Mouse (Mus musculus): ENCODE results near the gene Ptprk.

The Ptprk gene

DNA sequence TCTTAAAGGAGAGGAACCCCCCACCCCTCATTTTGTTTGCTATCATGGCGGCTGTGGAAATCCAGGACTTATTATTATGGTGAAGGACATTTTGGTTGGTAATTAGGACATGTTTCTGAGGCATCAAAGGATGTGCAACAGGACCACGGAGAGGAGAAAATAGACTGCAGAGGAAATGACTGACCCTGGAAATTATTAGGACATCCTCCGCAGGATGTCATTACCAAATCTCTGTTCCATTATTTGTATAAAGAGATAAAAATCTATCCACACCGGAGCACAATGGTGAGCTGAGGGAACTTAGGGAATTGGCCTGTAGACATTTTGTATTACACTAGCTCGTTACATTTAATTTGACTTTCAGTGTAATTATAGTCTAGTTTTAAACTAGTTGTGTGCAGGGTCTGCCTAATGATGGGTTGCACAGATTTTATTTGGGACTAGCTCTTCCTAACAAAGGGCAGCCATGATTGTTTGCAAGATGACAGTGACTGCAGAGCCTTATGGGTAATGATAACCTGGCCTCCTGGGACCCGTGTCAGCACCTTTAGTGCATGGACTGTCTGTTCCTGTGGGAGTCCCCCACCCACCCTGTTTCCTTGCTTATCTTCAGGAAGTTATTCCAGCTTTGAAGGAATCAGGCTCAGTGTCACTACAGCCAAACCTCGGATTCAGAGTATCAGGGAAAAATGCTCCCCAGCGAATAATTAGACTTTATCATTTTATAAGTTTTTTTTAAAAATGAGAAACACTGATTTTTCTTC, 38.4 kb downstream of the Ptprk start:
- DNase-seq (ENCODE audit: low read depth, low spot score), result no peak

DNA sequence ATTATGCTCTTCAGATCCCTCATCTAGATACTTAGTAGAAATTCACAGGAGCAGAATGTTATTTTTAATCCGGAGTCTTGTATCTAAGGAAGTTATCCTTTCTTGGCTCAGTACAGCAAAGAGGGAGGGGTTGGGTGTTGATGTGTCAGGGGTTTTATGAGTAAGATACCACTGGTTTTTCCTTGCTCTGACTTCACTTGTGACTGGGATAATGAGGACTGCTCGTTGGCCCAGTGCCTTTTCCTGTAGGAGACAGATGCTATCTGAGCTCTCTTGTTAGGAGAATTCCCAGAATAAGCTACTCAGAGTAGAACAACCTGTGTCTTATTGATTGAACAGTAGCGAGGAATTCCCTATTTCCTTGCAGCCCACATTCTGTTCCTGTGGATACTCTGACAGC, 39.3 kb downstream of the Ptprk start:
- no peak for DNase-seq (ENCODE audit: low read depth, low spot score)

DNA sequence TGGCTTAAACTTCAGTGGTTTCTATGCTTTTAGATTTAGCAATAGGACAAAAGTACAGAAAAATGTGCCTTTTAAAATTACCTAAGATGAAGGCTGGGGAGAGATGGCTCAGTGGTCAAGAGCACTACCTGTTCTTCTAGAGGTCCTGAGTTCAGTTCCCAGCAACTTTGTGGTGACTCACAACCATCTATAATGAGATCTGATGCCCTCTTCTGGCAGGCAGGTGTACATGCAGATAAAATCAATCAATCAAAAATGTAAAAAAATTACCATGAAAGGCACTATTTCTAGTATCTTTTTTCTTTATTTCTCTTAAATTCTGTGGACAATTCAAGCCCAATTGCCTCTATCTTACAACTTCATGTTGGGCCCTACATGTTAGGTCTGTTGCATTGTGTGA, 42.4 kb downstream of the Ptprk start:
- DNase-seq (ENCODE audit: low read depth, low spot score), result no peak

DNA sequence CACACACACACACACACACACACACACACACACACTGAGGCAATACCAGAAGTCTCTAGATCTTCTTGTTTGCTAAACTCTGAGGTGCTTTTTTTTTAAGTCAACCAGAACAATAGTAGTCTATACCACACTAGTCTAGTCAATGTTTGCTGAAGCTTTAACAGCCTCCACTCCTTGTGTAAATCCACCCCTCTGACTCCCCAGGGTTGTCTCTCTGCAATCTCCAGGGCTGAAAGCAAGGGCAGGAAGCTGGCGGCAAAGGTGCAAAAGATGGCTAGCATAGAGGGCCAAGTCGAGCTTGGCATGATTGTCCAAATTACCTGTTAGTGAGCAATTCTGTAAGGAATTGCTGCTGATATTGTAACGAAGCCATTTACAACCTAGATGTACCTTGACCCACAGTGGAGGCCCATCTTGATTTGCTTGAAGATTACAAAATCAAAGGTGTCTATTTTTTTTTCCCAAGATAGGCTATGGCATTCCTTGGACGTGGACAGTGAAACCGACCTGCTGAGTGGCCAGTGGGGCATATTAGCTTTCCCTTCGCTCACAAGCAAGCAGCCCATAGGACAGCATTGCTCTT, 44.3 kb downstream of the Ptprk start:
- no peak for DNase-seq (ENCODE audit: low read depth, low spot score)

DNA sequence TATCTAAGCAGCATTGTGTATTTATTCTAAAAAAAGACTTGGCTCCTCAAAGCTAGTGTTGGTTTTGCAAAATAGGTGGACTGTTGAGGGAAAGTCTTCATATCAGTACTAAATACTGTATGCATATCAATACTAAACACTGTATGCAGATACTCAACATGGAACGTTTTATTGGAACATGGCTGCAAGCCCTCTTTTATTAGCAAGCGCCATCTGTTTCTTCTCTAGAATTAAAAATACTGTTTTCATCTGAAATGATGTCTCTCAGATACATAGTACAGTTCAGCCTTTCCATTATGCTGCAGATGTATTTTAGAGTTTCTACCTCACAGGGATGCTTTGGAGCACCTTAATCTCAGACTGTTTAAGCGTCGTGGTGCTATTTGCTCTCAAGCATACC, 49.3 kb downstream of the Ptprk start:
- no peak for DNase-seq (ENCODE audit: low read depth, low spot score)

DNA sequence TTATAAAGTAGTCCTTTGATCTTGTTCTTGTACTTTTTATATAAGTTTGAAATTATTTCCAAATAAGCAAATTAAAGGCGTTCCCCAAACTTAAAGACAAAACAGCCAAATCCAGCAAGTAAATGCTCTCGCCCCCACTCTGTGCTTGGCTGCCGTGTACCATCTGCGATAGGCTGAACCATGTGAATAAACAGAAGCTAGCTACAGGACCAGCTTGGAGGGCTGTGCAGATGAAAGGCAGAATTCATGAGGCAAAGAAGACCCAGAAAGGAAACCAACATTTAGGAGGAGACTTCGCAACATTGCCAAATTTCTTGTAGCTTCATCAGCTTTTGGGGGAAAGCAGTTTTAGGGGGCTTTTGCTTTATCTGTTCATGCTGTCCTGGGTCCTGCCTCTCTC, 53.4 kb downstream of the Ptprk start:
- DNase-seq (ENCODE audit: low read depth, low spot score), result no peak

DNA sequence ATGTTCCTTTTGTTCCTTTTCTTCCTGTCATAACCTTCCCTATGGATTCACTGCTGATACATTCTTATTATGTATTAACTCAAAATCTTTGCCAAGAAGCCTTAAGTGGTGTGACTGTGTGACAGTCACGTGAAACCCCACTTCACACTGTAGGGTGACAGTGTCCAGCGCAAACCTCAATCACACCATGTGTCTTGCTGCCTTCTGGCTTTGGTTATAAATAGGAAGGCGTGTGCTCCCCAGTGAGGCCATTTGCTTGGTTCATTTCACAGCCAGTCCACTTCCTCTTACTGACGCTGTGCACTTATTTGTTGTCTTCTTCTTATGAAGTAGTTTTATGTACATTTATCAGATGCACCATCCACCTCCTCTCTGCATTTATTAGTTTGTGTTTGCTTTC, 53.8 kb downstream of the Ptprk start:
- DNase-seq (ENCODE audit: low read depth, low spot score), result no peak

DNA sequence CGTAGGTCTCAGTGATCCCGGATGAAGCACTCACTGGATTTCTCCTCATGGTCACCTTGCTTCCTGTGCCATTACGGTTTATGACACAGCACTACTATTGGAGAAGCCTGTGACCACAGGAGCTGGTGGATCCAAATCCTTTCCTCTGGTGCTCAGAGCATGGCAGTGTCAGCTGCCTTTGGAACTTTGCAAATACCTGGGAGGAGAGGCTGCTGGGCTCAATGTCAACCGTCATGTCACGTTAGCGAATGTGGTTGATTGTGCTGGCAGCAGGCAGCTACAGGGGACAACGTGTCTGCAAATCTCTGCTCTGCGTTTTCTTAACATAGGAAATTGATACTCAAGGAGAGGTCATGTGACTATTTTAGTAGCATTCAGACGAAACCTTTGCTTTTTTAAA, 55.8 kb downstream of the Ptprk start:
- DNase-seq (ENCODE audit: low read depth, low spot score), result no peak

DNA sequence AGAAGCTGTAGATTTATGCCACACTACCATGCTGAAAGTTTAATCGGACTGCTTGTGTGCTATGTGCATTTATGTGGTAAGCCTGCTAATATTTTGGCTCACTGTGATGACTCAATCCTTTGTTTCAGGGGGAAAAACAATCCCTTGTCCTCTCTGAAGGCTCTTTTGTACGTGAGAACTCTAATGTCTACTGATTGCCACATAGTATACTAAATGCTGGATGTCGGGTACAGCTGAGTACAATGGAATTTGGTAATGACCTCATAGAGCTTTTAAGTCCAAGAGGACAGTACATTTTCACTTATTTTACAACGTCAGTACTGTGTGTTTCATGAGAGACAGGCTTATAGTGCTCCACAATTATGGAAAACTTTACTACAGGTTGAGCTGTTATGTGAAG, 59.1 kb downstream of the Ptprk start:
- no peak for DNase-seq (ENCODE audit: low read depth, low spot score)

DNA sequence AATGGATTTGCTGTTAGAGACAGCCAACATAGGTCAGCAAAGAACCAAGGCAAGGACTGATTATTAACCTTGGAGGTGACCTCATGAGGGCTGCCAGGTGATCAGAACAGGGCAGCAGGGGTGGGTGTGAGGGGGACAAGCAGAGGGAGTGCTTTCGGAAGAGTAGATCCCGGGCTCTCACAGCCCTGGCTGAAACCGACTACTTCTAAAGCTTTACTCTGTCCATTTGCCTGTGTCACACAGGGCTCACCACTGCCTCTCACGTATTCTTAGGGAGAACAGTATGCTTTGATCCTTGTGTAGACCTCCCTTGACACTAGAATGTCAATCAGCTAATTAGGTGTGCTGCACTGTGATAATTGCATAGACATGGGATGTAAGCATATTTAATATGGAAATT, 63.8 kb downstream of the Ptprk start:
- no peak for DNase-seq (ENCODE audit: low read depth, low spot score)

DNA sequence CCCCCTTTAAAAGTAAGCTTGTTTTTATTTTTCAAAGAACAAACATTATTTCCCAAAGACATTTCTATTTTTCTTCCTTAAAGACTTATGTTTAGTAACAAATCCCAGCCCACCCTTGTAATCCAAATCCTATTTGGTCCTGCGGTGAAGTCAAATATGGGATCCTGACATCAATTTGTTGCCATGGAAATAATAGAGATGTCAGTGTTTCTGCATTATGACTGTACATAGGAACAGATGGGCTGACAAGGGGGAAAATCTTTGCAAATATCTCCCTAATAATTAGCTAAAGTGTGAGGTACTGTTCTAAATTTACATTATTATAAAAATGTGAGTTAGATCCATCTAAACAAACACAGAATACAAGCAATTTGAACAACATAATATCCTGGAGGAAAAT, 69.8 kb downstream of the Ptprk start:
- DNase-seq (ENCODE audit: low read depth, low spot score), result no peak

DNA sequence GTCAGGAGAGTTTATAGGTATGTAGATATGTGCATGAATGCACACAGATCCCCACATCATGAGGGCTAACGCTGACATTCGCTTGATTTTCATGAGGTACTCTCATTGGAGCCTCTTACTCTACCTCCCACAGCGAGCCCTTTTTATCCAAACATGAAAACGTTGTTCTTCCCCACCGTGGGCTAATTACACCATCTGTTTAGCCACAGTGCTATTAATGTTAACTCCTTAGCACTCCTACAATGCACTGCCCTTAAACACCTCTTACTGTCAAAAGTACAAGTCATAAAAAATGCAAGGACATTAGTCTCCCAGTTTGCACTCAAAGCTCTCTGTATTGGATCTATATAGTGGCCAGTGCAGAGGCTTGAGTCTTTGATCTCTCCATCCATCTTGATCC, 70.7 kb downstream of the Ptprk start:
- no peak for DNase-seq (ENCODE audit: low read depth, low spot score)

DNA sequence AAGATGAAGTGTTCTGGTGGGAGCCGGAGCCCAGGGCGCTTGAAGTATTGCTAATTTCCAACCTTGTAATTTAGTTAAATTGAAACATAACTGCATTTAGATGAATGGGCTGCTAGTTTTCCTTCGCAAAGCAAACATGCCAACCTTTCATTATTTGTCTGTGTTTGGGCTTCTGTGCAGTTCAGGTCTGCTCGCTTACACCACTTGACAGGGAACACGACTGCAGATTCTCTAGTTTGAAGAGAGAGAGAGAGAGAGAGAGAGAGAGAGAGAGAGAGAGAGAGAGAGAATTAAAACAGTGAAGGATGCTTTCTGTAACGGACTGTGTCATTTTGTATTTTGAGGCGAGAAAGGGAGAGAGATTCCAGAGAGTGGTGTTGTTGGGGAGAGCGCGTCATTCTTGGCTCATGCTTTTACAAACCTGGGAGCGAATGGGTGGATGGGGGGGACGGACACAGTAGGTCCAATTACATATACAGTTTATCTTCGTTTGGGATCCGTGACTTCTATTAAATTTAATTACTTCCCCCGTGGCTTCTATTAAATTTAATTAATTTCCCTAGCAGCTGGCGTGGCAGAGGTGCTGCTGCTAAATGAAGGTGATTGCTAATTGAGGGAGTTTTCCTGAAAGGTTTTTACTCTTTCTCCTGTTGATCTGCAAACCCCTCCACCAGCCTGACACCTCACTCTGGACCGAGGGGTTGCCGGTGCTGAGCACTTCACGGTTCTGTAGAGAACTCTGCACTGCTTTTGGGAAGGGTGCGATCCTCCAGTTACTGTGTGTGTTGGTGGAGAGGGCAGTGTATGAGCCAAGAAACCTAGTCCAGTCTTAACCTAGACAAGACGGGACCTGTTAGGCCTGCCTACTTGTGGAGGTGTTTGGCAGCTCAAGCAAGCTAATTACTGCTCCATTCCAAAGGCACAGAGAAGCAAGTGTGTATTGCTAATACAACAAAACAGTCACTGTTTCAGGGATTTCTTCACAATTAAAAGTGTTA, 81.4 kb downstream of the Ptprk start:
- no peak for DNase-seq (ENCODE audit: low read depth, low spot score)

DNA sequence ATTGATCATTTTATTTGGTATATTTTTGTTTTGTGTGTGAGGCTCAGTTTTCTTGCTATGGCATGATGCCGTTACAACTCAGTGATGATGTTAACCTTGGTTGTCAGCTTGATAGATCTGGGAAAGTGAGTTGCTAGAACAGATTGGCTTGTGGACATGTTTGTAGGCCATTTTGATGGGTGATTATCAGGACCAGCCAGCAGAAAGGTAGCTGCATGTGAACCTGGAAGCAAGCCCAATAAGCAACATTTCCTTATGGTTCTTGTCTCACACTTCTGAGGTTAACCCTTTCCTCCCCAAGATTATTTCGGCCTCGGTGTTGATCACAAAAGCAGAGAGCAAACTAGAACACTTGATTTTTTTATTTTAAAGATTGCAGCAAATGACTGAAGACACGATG, 85.1 kb downstream of the Ptprk start:
- no peak for DNase-seq (ENCODE audit: low read depth, low spot score)

DNA sequence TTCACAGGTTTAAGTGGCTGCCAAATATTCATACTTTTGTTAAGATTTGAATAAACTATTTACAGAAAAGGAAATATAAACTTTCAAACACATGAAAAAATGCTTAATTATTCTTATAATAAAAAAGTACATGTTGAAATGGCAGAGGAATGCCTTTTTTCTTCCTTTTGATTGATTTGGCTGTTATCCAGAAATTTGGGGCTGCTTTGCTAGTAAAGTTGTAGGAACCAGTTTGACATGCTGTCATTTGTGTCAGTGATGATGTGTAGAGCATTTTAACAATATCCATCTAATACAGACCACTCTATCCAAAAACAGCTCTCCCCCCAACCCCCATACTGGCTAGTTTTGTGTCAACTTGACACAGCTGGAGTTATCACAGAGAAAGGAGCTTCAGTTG, 86.7 kb downstream of the Ptprk start:
- no peak for DNase-seq (ENCODE audit: low read depth, low spot score)

DNA sequence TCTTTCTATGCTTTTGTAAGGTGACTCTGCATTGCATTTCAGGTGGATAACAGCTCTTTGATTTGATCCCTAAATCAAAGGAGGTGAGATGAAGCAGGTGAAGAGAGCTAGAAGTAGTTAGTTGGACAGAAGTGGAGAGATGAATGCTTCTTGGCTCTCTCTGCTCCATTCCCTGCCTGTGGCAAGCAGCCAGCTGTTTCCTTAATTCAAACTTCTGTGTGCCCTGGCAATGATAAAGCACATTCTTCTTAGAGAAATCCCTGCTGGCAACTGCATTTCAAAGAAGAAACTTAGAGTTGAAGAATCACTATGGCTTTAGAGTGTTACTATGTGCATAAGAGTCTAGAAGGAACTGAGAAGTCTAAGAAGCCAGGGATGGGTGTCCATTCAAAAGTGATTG, 89.6 kb downstream of the Ptprk start:
- no peak for DNase-seq (ENCODE audit: low read depth, low spot score)

DNA sequence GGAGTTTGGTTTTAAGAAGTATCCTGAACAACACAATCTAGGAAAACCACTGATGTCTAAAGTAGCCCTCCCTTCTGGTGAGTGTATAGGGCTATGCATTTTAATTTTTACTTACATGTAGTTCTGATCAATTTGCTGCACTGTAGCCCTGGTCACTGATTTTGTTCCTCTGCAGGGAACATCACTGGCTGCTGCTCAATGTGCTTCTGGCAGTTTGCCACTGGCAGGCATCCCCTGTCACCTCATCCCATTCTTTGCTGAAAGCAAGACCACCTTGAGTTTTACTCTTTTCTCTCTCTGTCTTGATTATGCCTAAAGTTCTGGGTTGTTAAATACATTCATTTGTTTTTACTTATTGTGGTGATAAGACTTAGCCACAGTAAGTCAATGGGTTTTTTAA, 90.1 kb downstream of the Ptprk start:
- no peak for DNase-seq (ENCODE audit: low read depth, low spot score)

DNA sequence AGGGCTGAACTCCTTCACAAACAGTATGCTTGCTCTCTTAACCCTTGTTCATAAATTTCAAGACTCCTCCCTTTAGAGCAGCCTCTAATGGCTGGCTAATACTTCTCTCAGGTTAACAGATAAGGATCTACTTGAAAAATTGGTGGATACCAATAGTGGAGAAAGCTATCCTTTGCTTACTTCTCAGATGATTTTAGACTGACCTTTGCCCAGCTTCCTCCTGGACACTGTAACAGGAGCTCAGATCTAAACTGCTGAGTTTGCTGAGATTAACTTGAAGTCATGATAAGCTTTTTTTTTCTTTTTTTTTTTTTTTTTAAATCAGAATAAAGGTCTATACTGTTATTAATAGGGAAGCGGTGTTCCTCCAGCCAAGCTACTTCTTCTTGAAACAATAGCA, 92.0 kb downstream of the Ptprk start:
- no peak for DNase-seq (ENCODE audit: low read depth, low spot score)

DNA sequence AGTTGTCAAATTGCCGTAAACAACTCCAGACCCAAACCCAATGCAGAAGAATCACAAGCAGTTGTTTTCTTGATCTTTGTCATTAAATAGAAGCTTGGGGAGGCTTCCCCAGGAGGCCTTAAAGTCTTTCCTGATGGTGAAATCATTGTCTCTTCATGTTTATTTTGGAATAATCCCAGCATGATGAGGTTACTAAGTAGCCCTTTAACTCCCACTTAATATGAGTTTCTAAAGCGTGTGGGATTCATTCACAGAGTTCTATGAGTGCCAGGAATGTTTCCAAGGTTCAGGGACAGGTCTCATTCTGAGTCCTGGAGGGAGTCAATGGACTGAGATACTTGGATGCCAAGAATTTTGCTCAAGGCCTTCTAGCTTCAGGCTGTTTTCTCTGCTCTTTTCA, 92.5 kb downstream of the Ptprk start:
- DNase-seq (ENCODE audit: low read depth, low spot score), result no peak

DNA sequence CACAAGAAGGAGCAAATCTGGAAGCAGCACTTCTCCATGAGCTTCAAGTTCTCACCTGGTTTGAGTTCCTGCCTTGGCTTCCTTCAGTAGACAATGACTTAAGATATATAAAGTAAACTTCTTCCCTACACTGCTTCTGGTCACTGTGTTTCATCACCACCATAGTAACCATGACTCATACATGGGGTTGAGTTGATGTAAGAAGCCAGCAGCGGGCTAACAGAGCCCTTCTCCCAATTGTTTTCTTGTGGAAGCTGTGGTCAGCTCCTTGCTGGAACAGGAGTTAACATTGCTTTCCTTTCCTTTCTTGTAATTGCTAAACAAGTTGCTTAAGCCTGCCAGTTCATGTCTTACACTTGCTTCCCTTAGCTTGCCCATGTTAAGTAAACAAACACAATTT, 96.6 kb downstream of the Ptprk start:
- DNase-seq (ENCODE audit: low read depth, low spot score), result no peak

DNA sequence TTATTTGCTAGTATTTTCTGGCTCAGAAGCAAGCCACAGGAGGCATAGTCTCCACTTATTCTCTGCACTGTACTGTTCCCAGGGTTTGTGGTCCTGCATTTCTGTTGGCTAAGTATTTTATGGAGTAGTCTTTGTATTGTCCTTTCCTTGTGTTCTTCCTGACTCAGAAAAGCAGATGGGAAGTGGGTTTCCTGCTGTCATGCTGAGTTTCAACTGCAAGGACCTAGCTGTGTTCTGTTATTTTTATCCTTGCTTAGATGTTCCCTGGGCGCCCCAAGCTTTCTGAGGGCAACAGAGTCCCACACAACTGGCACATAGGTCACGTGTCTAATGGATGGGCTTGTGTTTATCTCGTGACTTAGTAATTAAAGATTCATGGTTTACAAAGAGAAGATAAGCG, 104.3 kb downstream of the Ptprk start:
- DNase-seq (ENCODE audit: low read depth, low spot score), result no peak

DNA sequence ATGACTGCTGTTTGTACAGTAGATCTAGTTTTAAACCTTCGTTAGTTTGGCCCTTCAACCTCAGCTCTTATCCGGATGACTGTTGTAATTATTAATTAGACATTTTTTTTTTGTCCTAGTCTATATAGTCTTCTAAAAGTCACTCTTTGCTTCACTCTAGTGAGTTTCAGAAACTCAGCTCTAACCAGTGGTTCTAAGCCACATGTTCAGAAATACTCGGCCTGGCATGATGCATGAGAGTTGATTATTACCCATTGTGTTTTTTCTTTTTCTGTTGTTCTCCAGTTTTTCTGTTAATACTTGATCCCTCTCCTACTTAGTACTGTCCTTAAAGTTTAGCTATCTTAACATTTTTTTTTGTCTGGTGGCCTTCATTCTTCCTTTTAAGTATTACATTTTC, 107.5 kb downstream of the Ptprk start:
- no peak for DNase-seq (ENCODE audit: low read depth, low spot score)

DNA sequence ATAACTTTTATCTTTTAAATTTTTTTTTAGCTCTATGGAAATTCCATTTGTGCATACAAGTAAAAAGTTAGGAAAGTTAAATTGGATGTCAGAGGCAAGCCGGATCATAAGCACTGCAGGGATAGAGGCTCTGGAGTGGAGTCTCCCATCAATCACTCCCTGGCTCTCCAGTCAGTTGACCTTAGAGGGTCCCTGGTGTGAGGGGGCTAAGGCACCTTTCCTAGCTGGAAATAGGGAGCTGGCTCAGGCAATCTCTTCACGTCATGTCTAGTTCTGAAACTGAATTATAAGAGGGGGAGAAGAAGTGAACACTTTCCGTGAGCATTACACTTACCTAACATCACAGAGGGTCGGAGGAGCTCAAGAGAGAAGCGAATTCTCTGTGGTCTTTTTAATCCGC, 110.1 kb downstream of the Ptprk start:
- DNase-seq (ENCODE audit: low read depth, low spot score), result no peak

All from CD4-positive helper T cell, adult 2 months (primary cell).